ENCODE assay signal across 9 mouse cellular contexts in genomic region chr11:115483726-115484125, GRCm38 (mm10). TPM values are rescaled to one million over a fixed set of nuclear protein-coding genes. Genes with fewer than 3 reads are reported as not detected.
DNase-seq lines count a peak whose midpoint lies in the region; ATAC-seq and TF ChIP-seq lines count a peak whose summit lies in the region.
"Had no signal": no experiment of that assay in that cellular context is flagged by ENCODE, and none has a peak within 500 bp of the region (broad histone marks: within the 10 kb centered on the region; RNA-seq: fewer than 3 reads in every experiment).

No protein-coding gene starts in this region.

- H3K4me3 ChIP-seq in forebrain, embryonic 10.5 days = no peak overlapping the region
- H3K4me3 ChIP-seq in forebrain, embryonic 12.5 days (replicated peaks) = no peak overlapping the region

- in situ Hi-C loops in Patski (cut with MboI; ENCODE audit: low pct_unique_long_range_greater_than_20kb) = no loop called here

- H3K27ac ChIP-seq in forebrain, embryonic 10.5 days = peak overlapping the region; percentile 17; the same call in 1 of the 2 replicates
- H3K27ac ChIP-seq in forebrain, embryonic 12.5 days = no peak overlapping the region

- no peak for ATAC-seq in forebrain, embryonic 12.5 days (ENCODE audit: low FRiP score)
- no peak for ATAC-seq in Patski
- peak; percentile 80 for ATAC-seq in megakaryocyte, adult 5-6 weeks (ENCODE audit: poor library complexity, severe bottlenecking)

- H3K9me3 ChIP-seq in forebrain, embryonic 10.5 days = no peaks in the 10 kb centered on the region
- no peaks in the 10 kb centered on the region for H3K9me3 ChIP-seq in forebrain, embryonic 12.5 days

- CTCF ChIA-PET in Patski (lab: Charles Lee) = interaction anchor here (0.6 to 1.3 kb wide), 2 partner anchors 8 to 130 kb away, joined by 4 to 5 read pairs; partner anchors contain the start of gene Nt5c

- peak; percentile 91 for TF ChIP-seq CTCF in Patski (IDR thresholded peaks at IDR 0.05)

- H3K9ac ChIP-seq in forebrain, embryonic 12.5 days = no peak overlapping the region

- WGBS in forebrain, embryonic 10.5 days = 18% methylated on average over 6 of the region's 6 CpGs
- WGBS in forebrain, embryonic 12.5 days = 17% methylated on average over 6 of the region's 6 CpGs

- POLR2A ChIA-PET in Patski (lab: Charles Lee) = no interaction called here

- H3K4me2 ChIP-seq in forebrain, embryonic 12.5 days = no peak overlapping the region

- no peaks in the 10 kb centered on the region for H3K27me3 ChIP-seq in forebrain, embryonic 10.5 days (ENCODE audit: poor library complexity, severe bottlenecking)
- no peaks in the 10 kb centered on the region for H3K27me3 ChIP-seq in forebrain, embryonic 12.5 days
- H3K27me3 ChIP-seq in Patski = no peaks in the 10 kb centered on the region

- DNase-seq in forebrain, embryonic 10.5 days (ENCODE audit: extremely low spot score, low spot score) = peak; percentile 70
- DNase-seq in Patski (ENCODE audit: low read depth, low spot score) = no peak
- DNase-seq in cerebellum, postnatal 10 days = peak; percentile 87 to 92
- DNase-seq in heart, adult 8-10 months (ENCODE audit: low spot score) = peak; percentile 72
- DNase-seq in layer of hippocampus, postnatal 10 days (ENCODE audit: low spot score in 2 of 2) = peak; percentile 89 to 92
- peak; percentile 73 for DNase-seq in spleen, adult 12 weeks (ENCODE audit: low spot score)

- H3K4me1 ChIP-seq in forebrain, embryonic 10.5 days = peaks cover 30% of the 10 kb centered on the region
- H3K4me1 ChIP-seq in forebrain, embryonic 12.5 days = peaks cover 10% of the 10 kb centered on the region

- peaks cover 11% of the 10 kb centered on the region for H3K36me3 ChIP-seq in forebrain, embryonic 10.5 days (replicated peaks)
- H3K36me3 ChIP-seq in forebrain, embryonic 12.5 days (replicated peaks) = peaks cover 2% of the 10 kb centered on the region; the same call in 1 of the 2 replicates

RNA-seq across cellular contexts. Expression of gene Nt5c, which starts 7.9 kb away (rescaled TPM):
- polyA plus RNA-seq in forebrain, embryonic 10.5 days (2016; fragmentation: Nextera tagmentation; extraction: Ambion mirVana) = 93.2 and 94.5 TPM in 2 replicates
- 72.0 and 80.3 TPM in 2 replicates for polyA plus RNA-seq in forebrain, embryonic 12.5 days (2016; fragmentation: Nextera tagmentation; extraction: Ambion mirVana)
- polyA plus RNA-seq in Patski (2021) = 128 TPM
- total RNA-seq in heart, adult 8-10 months (2022) = 10 to 100 TPM in 2 of 4 experiments, 1 to 10 TPM in 2; 8.7 to 14.9 (median 10.1) TPM
- total RNA-seq in layer of hippocampus, postnatal 10 days (2021) = 10 to 100 TPM; 79.9 to 81.3 TPM
- 80.9 and 84.8 TPM in 2 replicates for total RNA-seq in megakaryocyte, adult 5-6 weeks (2015)
- total RNA-seq in megakaryocyte, adult 5-6 weeks (2017) = 104 and 113 TPM in 2 replicates

RNA-seq across cellular contexts. Expression of gene Armc7, which starts 8.3 kb away (rescaled TPM):
- polyA plus RNA-seq in forebrain, embryonic 10.5 days (2016; fragmentation: Nextera tagmentation; extraction: Ambion mirVana) = 8.1 and 8.2 TPM in 2 replicates
- 10.9 and 11.0 TPM in 2 replicates for polyA plus RNA-seq in forebrain, embryonic 12.5 days (2016; fragmentation: Nextera tagmentation; extraction: Ambion mirVana)
- 13.3 TPM for polyA plus RNA-seq in Patski (2021)
- total RNA-seq in heart, adult 8-10 months (2022) = 1 to 10 TPM; 1.2 to 2.2 (median 1.9) TPM
- total RNA-seq in layer of hippocampus, postnatal 10 days (2021) = 10 to 100 TPM; 10.3 to 11.1 TPM
- 17.2 and 18.5 TPM in 2 replicates for total RNA-seq in megakaryocyte, adult 5-6 weeks (2015)
- 19.8 and 38.6 TPM in 2 replicates for total RNA-seq in megakaryocyte, adult 5-6 weeks (2017)

RNA-seq across cellular contexts. Expression of gene Slc16a5, which starts 21.5 kb away (rescaled TPM):
- polyA plus RNA-seq in forebrain, embryonic 10.5 days (2016; fragmentation: Nextera tagmentation; extraction: Ambion mirVana) = 0.19 and 0.20 TPM in 2 replicates
- polyA plus RNA-seq in forebrain, embryonic 12.5 days (2016; fragmentation: Nextera tagmentation; extraction: Ambion mirVana) = not detected in 2 replicates
- 0.15 TPM for polyA plus RNA-seq in Patski (2021)
- total RNA-seq in heart, adult 8-10 months (2022) = not detected
- total RNA-seq in layer of hippocampus, postnatal 10 days (2021) = not detected
- total RNA-seq in megakaryocyte, adult 5-6 weeks (2015) = 0.09 and 0.42 TPM in 2 replicates
- total RNA-seq in megakaryocyte, adult 5-6 weeks (2017) = 0.08 and 0.15 TPM in 2 replicates

RNA-seq across cellular contexts. Expression of gene Jpt1, which starts 30.5 kb away (rescaled TPM):
- polyA plus RNA-seq in forebrain, embryonic 10.5 days (2016; fragmentation: Nextera tagmentation; extraction: Ambion mirVana) = 719 and 771 TPM in 2 replicates
- polyA plus RNA-seq in forebrain, embryonic 12.5 days (2016; fragmentation: Nextera tagmentation; extraction: Ambion mirVana) = 1,151 and 1,196 TPM in 2 replicates
- polyA plus RNA-seq in Patski (2021) = 179 TPM
- 100 to 1,000 TPM; 114 to 126 (median 121) TPM for total RNA-seq in heart, adult 8-10 months (2022)
- 100 to 1,000 TPM; 315 to 332 TPM for total RNA-seq in layer of hippocampus, postnatal 10 days (2021)
- total RNA-seq in megakaryocyte, adult 5-6 weeks (2015) = 211 and 220 TPM in 2 replicates
- total RNA-seq in megakaryocyte, adult 5-6 weeks (2017) = 181 and 183 TPM in 2 replicates

RNA-seq across cellular contexts. Expression of gene Trim80, which starts 43.4 kb away (rescaled TPM):
- 0.15 and 0.19 TPM in 2 replicates for polyA plus RNA-seq in forebrain, embryonic 10.5 days (2016; fragmentation: Nextera tagmentation; extraction: Ambion mirVana)
- polyA plus RNA-seq in forebrain, embryonic 12.5 days (2016; fragmentation: Nextera tagmentation; extraction: Ambion mirVana) = not detected in 2 replicates
- polyA plus RNA-seq in Patski (2021) = not detected
- total RNA-seq in heart, adult 8-10 months (2022) = under 1 TPM in 1 of 4 experiments, not detected in 3; 0.16 TPM
- under 1 TPM in 1 of 2 experiments, not detected in 1; 0.18 TPM for total RNA-seq in layer of hippocampus, postnatal 10 days (2021)
- not detected in 2 replicates for total RNA-seq in megakaryocyte, adult 5-6 weeks (2015)
- total RNA-seq in megakaryocyte, adult 5-6 weeks (2017) = not detected in 2 replicates
- polyA plus RNA-seq: lung, embryonic 16.5 days had no signal

Comparison
In these comparisons a context has a peak if more than half of its experiments do, and no peak if none do; other contexts are left out.
1. RNA of gene Nt5c, which starts 7.9 kb away (total RNA-seq): 80.9 to 113 TPM in megakaryocyte, adult 5-6 weeks and 79.9 to 81.3 TPM in layer of hippocampus, postnatal 10 days; 8.7 to 14.9 TPM in heart, adult 8-10 months; every median in the first group is over 4 times any median in the second.